Mouse (Mus musculus) cerebellum, postnatal 25 days (tissue): ENCODE measurements around the gene Cabp4.
A peak's percentile ranks its signal among the peaks of the same experiment; 100 is the strongest.

ENCODE experiments used
- DNase-seq, 2 experiments: peaks; one replicate each; pipeline ENCODE4 v3.0.0; 2021; ENCODE audit warnings: mixed read lengths in 2 of 2

The Cabp4 gene

GRCm38 (mm10) chr19:4164100-4164499, 20.3 kb upstream of the Cabp4 start:
- no peak for DNase-seq

- no peak for DNase-seq
Observed at GRCm38 (mm10) chr19:4163543-4163887, 19.7 kb upstream of the Cabp4 start.

GRCm38 (mm10) chr19:4162646-4163542, 19.1 kb upstream of the Cabp4 start, which contains the start of gene Rps6kb2:
Gene Rps6kb2, minus strand, starts transcription at chr19:4163354.
- DNase-seq, result peak; percentile 98

DNA sequence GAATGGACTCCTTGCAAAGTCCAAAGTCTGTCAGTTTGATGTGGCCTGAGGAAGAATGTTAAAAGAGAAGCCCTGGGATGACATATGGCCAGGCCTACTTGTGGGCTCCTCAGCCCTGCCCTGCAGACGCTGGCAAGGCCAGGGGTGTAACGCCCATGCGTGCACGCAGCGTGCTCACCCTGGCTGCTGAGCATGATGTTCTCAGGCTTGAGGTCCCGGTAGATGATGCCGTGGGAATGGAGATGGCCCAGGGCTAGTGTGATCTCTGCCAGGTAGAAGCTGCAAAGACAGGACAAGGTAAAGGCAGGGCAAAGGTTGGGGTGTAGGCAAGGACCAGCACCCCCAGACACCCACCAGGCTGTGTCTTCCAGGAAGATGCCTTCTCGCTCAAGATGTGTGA, 15.2 kb upstream of the Cabp4 start:
- no peak for DNase-seq

- DNase-seq, result no peak
Observed at GRCm38 (mm10) chr19:4156771-4157170, 12.9 kb upstream of the Cabp4 start.

DNA sequence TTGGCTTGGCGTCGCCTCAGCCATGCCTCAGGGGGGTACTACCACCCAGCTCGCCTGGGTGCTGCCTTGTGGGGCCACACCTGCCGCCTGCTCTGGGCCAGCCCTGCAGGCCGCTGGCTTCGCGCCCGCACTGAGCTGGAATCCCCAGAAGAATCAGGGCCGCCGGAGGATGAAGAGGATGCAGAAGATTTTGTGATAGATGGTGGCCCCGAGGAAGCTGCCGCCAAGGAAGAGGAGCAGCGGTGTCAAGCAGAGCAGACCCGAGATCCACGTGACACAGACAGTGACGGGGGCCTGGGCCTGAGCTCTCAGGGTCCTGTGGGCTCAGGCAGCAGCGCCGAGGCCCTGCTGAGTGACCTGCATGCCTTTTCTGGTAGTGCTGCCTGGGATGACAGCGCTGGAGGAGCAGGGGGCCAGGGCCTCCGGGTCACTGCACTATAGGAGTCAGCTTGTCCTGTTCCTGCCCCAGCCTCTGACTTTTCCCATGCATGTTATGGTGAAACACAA, 12.3 kb upstream of the Cabp4 start:
- peak in 1 of 2 experiments; percentile 50 for DNase-seq

DNA sequence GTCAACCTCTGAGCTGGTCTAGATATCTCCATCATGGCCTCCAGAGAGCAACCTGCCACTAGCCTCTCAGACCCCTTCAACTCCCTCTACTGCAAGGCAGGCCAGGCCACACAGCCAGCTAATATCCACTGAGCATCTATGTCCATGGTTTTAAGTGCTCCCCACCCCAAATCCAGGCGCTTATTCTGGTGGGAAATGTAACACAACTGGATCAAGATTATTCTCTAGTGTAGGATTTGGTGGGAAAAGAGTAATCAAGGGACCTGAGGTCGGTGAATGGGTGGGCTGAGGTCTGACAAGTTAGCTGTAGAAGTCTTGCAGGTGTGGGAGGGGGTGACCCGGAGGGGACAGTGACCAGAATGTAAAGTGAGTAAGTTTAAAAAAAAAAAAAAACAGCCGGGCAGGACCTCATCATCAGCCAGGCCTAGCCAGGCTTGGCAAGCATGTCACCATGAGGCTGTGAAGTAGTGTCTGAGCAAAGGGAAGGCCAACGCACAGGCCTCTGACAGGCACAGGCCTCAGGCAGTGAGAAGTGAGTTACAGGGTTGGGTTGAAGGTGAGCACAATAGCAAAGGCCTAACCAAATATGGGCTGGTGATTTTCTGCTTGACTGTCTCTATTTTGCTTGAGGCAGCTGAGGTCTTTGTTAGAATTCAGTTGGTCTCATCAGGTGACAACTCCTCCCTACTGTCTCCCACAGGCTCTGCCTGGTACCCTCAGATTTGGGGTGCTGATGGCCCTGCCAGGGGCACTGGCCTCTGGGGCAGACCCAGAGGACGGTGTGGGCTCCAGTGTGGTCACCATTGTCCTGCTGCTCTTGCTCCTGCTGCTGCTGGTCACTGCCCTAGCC, 11.6 kb upstream of the Cabp4 start:
- DNase-seq, result no peak

- DNase-seq, result peak in 1 of 2 experiments; percentile 29
Observed at GRCm38 (mm10) chr19:4154437-4155222, 10.8 kb upstream of the Cabp4 start.

- DNase-seq, result peak; percentile 79 to 82
Observed at GRCm38 (mm10) chr19:4153232-4153654, 9.4 kb upstream of the Cabp4 start, which contains the start of gene Ptprcap. Gene Ptprcap, plus strand, starts transcription at chr19:4153604.

DNA sequence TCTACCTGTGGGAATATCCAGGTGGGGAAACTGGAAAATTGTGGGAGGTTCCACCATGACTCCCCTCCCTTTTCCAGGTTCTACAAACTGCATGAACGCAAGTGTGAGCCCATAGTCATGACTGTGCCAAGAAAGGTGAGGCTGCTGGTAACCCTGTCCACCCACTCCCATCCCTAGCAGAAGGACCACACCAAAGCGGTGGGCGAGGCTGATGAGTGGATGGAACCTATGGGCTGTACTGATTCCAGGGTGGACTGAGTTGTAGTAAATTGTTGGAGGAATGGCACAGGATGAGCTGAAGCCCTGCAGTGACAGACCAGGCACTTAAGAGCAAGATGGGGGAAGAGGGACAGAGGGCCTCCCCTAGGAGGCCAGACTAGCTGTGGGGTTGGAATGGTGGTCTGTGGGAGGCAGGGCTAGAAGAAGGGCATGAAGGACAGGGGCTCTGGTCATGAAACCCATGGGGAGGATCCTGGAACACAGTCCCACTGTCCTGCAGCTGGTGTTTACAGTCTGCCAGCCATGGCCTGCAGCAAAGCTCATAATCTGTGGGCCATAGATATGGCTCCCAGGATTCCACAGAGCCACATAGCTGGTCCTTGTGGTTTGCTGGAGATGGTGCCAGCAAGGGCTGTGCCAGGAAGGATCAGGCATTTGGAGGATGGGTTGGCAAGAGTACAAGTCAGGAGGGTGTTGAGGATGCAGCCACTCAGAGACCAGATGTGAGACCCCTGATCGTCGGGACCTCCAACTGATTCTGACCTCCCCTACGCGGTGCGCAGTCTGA, 8.8 kb upstream of the Cabp4 start:
- peak in 1 of 2 experiments; percentile 26 for DNase-seq

DNA sequence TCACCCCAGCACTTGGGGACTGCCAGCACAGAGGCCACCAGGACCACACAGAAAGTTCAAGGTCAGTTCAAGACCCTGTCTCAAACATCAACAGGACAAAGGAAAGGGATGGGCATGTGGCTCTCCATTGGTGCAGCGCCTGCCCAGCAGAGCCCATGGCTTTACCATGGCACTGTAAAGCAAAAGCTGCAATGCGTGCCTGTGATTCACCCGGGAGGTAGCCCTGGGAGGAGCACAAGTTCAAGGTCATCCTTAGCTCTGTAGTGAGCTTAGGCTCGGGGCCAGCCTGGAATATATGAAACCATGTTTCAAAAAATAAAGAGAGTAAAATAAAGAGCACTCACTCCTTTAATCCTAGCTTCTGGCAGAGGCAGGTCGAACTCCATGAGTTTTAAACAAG, 8.1 kb upstream of the Cabp4 start:
- DNase-seq, result no peak

DNA sequence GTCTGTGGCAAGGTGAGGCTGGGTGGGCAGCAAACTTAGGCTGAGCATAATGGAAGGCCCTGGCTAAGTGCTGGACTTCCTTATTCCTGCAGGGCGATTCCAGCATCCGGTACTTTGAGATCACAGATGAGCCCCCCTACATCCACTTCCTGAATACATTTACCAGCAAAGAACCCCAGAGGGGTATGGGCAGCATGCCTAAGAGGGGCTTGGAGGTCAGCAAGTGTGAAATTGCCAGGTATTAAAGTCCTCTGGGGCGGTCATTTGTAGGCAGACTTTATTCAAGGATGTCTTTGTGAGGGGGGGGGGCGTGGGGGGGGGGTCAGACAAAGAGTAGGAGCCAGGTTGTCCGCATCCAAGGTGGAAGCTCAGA, 7.6 kb upstream of the Cabp4 start:
- no peak for DNase-seq

DNA sequence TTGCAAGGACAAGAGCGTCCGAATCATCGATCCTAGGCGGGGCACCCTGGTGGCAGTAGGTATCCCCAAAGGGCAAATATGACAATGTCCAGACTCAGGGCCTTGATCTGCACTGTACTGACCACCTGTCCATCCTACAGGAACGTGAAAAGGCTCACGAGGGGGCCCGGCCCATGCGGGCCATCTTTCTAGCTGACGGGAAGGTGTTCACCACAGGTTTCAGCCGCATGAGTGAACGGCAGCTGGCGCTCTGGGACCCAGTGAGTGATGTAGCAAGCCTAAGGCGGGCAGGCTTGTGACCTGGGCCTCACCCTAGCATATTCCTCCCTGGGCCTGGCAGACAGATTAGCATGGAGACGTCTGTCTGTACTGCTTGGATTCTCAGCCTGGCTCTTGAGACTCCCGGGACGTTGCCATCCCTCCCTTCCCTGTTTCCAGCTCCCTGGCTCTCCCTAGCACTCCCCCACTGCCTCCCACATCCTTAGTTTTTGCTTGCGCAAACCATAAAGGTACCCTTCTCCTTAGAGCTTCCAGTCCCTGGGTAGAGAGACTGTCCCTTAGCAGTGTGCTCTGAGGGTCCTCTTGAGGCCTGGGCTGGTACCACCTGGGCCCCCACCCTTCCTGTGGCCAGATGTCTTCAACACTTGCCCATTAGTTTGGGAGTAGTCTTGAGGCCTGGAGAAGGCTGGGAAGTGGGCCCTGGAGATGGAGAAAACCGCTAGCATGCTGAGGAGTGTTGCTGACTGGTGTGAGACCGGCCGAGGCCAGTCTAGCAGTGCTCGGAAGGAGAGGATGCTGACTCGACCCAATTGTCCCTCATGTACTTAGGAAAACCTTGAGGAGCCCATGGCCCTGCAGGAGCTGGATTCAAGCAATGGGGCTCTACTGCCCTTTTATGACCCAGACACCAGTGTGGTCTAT, 7.0 kb upstream of the Cabp4 start:
- peak in 1 of 2 experiments; percentile 28 for DNase-seq

GRCm38 (mm10) chr19:4149764-4150461, 6.1 kb upstream of the Cabp4 start:
- peak in 1 of 2 experiments; percentile 19 for DNase-seq

- peak in 1 of 2 experiments; percentile 17 for DNase-seq
Observed at GRCm38 (mm10) chr19:4149283-4149682, 5.5 kb upstream of the Cabp4 start.

- no peak for DNase-seq
Observed at GRCm38 (mm10) chr19:4148819-4149218, 5.0 kb upstream of the Cabp4 start.

DNA sequence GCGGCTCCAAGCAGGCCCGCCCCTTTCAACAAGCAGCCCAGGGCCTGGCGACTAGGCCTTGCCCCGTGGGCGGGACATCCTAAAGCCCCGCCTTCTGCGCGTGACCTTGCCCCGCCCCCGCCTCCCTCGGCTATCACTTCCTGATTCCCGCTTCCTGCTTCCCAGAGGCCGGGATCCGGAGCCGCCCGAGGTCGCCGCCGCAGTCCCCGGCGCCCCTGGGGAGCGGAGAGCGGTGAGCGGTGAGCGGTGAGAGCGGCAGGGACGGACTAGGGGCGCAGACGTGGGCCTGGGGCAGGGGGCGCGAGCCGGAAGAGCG, 4.6 kb upstream of the Cabp4 start, which contains the start of gene Coro1b:
Gene Coro1b (plus strand): TSS at position 129 of the 316 bp plus-strand sequence.
- DNase-seq, result peak; percentile 96 to 99

GRCm38 (mm10) chr19:4147782-4148490, 4.1 kb upstream of the Cabp4 start:
- no peak for DNase-seq

GRCm38 (mm10) chr19:4147022-4147405, 3.2 kb upstream of the Cabp4 start:
- DNase-seq, result peak in 1 of 2 experiments; percentile 32
